Mouse (Mus musculus) thymus, adult 18-20 months (tissue): Measurements from ENCODE around the gene Akap6.

ENCODE experiments used
- DNase-seq, 2 experiments: peaks; one replicate each; pipeline ENCODE4 v3.0.0; 2022; ENCODE audit warnings: mixed read lengths in 2 of 2

Akap6 gene

GRCm38 (mm10) chr12:52699146-52699545 is at the start of gene Akap6:
Akap6 (plus strand) TSS chr12:52699383.
- DNase-seq: no peak

DNA sequence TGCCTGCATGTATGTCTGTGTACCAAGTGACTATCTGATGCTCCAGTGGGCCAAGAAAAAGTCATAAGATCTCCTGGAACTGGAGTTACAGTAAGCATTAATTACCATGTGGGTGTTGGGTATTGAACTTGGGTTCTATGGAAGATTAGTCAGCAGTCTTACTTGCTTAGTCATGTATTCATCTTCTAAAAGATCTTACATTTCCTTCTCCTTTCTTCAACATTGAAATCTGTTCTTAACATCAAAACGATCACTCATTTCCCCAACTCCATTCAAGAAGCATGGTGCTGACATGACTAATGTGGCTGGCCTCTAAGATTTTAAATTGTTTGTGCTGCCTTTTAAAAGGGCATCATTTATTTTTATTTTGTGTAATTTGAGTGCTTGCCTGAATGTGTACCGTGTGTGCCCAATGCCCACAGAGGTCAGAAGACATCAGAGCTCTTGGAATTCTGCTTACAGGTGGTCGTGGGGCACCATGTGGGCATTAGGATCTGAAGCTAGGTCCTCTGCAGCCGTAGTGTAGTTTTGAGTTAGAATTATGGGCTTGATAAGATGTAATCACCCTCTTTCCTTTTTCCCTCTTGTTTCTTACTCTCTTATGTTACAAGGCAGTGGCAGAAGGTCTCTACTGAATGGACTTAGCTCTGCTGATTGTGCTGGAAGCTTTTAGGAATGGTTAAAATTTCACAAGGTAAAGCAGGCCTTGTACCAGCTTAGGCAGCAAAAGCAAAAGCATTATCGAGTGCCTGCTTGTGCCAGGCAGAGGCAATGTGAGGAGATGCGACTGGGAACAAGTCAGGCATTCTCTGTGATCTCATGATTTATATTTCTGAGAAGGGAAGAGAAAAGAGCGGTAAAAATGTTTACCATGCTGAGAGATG is 36.0 kb upstream of the Akap6 start:
- no peak for DNase-seq

DNA sequence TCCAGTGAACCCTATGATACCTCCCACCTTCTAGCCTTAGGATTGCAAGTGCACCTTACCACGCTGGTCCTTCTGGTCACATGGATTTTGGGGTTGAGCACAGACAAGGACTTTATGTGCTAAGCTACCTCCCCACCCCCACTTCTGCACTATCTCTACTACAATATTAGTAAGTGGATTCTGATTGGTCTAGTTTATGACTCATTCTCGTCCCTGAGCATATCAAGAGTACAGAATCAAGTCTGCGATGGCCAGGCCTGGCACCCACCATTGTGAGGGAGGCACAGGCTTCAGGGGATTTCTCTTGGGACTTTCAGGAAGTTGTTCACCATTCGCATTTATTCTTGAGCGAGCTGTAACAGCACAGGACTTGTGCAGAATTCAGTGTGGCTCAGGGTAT is 34.2 kb upstream of the Akap6 start:
- no peak for DNase-seq

DNA sequence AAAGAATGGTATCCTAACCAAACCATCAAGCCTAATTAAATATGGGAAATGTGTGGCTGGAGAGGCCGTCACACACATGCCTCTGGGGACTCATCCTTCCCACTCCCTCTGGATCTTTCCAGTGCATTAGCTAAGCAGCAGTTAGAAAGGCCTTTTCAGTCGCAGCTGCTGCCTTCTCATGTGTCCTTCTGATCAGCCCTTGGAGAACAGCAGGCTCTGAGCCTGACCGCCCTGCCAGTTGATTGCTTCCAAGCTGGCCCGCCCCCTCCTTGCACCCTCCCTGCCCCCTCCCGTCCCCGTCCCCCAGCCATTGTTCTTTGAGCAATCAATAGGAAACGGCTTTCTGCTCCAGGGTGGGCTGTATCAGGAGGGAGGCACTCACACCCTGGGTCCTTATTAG is 27.7 kb upstream of the Akap6 start:
- no peak for DNase-seq

DNA sequence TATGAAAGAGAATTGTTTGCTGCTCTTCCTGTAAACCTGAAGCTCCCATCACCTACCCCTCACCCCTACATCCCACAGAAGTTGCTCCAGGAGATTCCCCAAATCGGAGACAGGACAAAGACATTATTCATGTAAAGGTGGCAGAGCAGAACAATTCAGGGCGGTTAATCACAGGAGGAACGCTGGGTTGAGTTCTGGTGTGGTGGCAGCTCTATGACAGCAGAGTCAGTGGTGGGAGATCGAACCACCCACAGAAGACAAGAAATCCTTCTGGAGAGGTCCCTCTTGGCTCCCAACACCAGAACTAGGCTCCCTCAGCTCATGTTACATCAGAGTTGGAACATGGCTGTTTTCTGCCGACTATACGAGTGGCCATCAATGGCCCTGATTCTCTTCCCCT is 27.2 kb upstream of the Akap6 start:
- no peak for DNase-seq

- DNase-seq: no peak
Observed at GRCm38 (mm10) chr12:52673361-52673960, 25.7 kb upstream of the Akap6 start.

- no peak for DNase-seq
Observed at GRCm38 (mm10) chr12:52675010-52675409, 24.2 kb upstream of the Akap6 start.

DNA sequence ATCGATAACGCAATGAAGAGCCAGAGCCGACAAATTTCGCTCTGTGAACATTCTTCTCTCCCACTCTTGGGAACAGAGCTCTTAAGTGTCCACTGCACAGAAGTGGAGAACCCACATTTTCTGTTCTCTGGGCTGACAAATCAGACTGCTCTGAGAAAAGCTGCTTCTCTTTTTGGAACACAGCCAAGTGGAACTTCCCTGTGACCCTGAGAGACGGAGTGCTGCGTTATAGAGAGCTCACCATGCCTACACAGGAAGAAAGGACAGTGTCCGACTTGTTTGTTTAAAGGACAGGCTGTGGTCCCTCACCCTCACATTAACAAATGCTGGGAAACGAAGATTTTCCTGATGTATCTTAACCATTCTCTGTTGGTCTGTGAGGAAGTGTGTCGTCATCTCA is 11.8 kb upstream of the Akap6 start:
- DNase-seq: no peak

DNA sequence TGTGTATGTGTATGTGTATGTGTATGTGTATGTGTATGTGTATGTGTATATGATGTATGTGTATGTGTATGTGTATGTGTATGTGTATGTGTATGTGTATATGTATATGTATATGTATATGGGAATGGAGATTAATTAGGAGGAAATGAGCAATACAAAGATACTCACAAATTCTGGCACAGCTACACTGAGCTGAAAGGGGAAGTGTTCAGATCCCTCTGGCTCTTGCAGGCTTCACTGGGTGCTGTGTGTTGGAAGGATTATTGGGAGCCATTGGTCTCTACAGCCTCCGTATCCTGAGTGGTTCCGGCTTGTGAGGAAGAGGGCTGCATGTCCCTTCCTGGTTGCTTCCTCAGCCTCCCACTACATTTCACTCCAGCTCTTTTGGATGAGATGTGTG is 10.5 kb upstream of the Akap6 start:
- no peak for DNase-seq

DNA sequence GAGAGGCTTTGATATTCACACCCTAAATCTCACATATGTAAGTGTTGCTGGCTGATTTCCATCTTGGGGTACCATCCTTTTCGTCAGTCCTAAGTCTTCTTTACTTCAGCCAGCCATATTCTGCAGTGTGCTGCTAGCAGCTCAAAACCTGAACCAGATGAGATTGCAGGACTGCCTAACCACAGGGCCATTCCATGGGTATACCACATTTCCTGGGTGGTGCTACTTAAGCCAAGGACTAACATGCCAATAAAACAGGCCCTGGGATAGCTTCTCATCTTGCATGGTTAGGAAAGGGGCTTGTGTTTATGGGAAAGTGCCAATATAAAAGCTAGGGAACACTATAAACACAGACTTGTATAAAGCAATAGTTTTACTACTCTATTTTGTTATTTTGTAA is 7.6 kb upstream of the Akap6 start:
- DNase-seq: no peak

DNA sequence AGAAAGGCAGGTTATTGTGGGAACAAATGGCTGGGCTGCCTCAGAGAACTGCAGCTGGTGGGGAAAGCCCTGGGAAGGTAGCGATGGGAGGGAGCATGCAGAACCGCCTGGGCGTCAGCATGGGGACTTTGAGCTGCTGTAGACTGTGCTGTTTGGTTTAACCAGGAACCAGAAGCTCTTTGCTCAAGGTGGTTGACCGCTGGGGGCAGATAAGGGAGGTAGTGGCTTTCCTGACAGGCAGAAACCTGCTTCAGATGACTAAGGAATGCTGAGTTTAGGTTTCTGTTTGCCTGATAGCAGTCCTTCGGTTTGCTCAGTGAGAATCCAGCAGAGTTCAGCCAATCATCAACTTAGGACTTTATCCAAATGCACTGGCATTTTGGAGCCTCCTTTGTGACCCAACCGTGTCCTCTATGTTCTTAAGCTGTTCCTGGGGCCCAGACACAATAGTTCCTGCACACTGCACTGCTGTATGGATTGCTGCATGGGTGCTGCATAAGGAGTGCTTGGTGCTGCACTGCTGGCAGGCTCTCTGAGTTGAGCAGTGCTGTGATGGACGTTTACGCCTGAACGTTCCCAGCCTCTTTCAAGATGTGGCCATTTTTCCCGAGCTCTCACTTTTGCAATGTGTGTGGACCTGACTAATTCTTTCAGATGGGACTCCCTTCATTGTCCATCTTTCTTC is 6.8 kb upstream of the Akap6 start:
- peak in 1 of 2 experiments; percentile 3 for DNase-seq

DNA sequence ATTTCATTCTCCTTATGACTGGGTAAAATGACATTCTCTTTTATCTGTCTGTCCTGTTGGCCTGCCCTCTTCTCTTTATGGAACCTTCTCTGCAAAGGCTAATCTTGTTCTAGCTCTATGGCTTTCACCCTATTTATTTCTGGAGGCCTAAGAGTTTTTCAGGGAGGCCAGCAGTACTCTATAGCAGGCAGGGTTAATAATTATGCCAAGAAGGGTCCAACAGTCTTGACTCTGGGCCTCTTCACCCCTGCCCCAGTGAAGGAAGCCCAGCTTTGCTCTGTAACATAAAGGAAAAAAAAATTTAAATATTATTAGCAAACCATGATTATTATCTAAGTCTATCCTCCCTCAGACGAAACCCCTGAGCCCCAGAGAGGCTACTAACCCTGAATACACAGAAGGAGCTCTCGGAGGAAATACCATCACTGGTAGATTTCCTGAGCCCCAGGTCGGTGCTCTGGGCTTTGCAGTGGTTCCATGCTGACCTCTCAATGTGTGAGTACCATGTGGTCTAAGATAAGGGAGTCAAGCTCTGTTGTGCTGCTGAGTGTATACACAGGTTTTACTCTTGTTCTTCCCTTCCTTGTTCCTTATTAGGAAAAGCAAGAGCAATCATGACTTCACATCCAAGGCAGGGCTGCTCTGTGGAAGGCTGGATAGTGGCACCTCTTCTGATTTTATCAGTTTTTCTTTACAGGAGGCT is 1.6 kb upstream of the Akap6 start:
- DNase-seq: no peak

DNA sequence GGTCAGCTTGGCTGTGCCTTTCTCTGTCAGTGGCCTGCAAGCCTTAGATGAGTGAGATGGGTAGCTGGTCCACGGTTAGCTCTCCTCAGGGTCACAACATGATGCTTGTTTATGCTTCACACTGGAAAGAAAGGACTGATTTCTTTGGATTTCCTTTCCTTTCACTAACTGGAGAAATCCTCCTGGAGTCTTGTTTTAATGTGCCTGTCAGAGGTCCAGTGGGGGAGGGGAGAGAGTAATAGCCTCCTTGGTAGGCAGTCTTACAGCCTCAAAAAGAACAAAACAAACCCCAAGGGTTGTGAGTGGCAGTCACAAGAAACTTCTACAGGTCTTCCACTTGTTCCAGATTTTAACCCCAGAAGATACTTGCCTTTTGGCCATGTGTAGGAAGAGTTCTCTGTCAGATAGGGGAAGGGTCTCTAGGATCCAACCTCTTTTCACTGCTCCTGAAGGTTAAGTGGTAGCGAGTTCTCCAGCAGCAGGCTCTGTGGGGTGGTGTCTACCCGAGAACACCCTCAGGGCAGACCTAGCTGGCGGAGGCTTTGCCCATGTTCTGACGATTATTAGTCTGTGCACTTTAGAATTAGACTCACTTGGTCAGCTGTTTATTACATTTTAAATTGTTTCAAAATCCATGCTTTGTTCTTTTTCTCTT is 780 bp upstream of the Akap6 start:
- DNase-seq: no peak

GRCm38 (mm10) chr12:52699961-52700696 is 946 bp downstream of the Akap6 start:
- DNase-seq: no peak

GRCm38 (mm10) chr12:52700697-52701191 is 1.6 kb downstream of the Akap6 start:
- DNase-seq: no peak

DNA sequence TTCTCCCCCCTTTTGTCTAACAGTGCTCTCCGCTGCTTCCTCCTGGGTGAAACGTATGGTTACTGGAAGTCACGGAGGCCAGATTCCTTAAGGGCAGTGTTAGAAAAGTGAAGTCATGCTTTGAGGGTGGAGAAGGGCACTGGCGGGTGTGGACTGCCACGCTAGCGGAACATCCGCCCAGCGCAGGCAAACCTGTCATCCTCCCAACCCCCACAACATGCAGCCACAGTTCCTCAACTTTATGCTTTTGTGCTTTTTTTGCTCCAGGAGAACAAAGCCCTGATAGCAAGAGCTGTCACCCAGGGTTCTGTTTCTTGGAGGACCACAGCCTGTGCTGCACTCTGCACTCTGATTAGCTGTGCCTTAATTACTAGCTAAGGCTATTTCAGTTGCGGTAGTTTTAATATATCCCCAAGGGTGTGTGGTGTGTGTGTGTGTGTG is 2.0 kb downstream of the Akap6 start:
- peak in 1 of 2 experiments; percentile 18 for DNase-seq

GRCm38 (mm10) chr12:52702368-52702967 is 3.3 kb downstream of the Akap6 start:
- no peak for DNase-seq

DNA sequence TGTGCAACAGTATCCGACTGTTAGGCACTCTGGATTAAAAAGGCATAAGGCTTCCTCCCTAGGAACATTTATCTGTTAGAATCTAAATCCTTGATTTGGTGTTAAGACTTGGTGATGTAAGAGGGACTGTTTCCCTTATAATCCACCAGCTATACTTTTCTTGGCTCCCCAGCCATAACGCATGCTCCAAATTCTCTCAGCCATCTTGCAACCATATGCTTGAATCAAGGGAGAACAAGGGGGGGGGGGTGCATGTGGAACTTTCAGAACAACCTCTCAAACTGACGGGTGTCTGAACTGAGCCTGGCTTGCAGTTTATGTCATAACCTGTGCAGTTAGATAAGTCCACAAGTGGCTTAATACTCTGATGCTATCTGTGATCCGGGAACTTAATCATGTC is 4.9 kb downstream of the Akap6 start:
- DNase-seq: no peak

GRCm38 (mm10) chr12:52704810-52705209 is 5.6 kb downstream of the Akap6 start:
- no peak for DNase-seq

GRCm38 (mm10) chr12:52711382-52711781 is 12.2 kb downstream of the Akap6 start:
- no peak for DNase-seq
